Mouse (Mus musculus) neural tube, embryonic 11.5 days (tissue): ENCODE results near the gene Rbm47. TPM values are rescaled to one million over a fixed set of nuclear protein-coding genes. Genes with fewer than 3 reads are reported as not detected.

ENCODE experiments used
- ATAC-seq: fragments of 200-750 bp; cut with Nextera tagmentation; 2 replicates; pipeline ENCODE4 v1.8.0; 2017; ENCODE audit warnings: moderate number of reproducible peaks, mild to moderate bottlenecking, moderate TSS enrichment, moderate library complexity; ENCODE audit not compliant: insufficient read depth, low FRiP score, low TSS enrichment
- DNase-seq: peaks from one replicate; pipeline ENCODE4 v3.0.0-alpha.2; 2015; ENCODE audit warnings: low spot score
- H3K27ac ChIP-seq: fragments of 300-500 bp; sonication (generic); 2 replicates; pipeline ENCODE4 v1.5.1; 2014; ENCODE audit warnings: low read depth, mild to moderate bottlenecking, low read length
- H3K27me3 ChIP-seq: fragments of 300-500 bp; sonication (generic); 2 replicates; pipeline ENCODE4 v1.6.1; 2014; ENCODE audit warnings: mild to moderate bottlenecking, low read length, mixed read lengths; ENCODE audit not compliant: control insufficient read depth, insufficient read depth
- H3K36me3 ChIP-seq: fragments of 300-500 bp; sonication (generic); 2 replicates; pipeline ENCODE4 v1.6.1; 2014; ENCODE audit warnings: mild to moderate bottlenecking, low read length, moderate library complexity, mixed read lengths; ENCODE audit not compliant: control insufficient read depth, insufficient read depth
- H3K4me1 ChIP-seq: fragments of 300-500 bp; sonication (generic); 2 replicates; pipeline ENCODE4 v1.6.1; 2014; ENCODE audit warnings: low read length, mixed read lengths; ENCODE audit not compliant: control insufficient read depth, insufficient read depth
- H3K4me2 ChIP-seq: fragments of 300-500 bp; sonication (generic); 2 replicates; pipeline ENCODE4 v1.6.1; 2014; ENCODE audit warnings: low read depth, mild to moderate bottlenecking, moderate library complexity
- H3K4me3 ChIP-seq: fragments of 300-500 bp; sonication (generic); 2 replicates; pipeline ENCODE4 v1.5.1; 2014; ENCODE audit warnings: low read depth, low read length
- H3K9ac ChIP-seq: fragments of 300-500 bp; sonication (generic); 2 replicates; pipeline ENCODE4 v1.6.1; 2014; ENCODE audit warnings: mild to moderate bottlenecking, low read length
- H3K9me3 ChIP-seq: fragments of 300-500 bp; sonication (generic); 2 replicates; pipeline ENCODE4 v1.6.1; 2016; ENCODE audit warnings: low read length; ENCODE audit not compliant: control insufficient read depth
- WGBS: fragments of 180-500 bp; shearing (Covaris S2); extraction: QIAGEN DNeasy Blood & Tissue Kit; methylation state at CpG from one replicate; pipeline ENCODE4 v1.1.7; 2014; 5-methylcytosine and 5-hydroxymethylcytosine counted together
- polyA plus RNA-seq: library from polyadenylated mRNA; unstranded; fragments of >200 nt; fragmentation: Nextera tagmentation; extraction: Ambion mirVana; gene quantifications from 2 replicates; pipeline ENCODE4 v1.2.1, GENCODE M21; 2014

The Rbm47 gene
- polyA plus RNA-seq, 1 experiment from 2014 or later, result 1.9 TPM

DNA sequence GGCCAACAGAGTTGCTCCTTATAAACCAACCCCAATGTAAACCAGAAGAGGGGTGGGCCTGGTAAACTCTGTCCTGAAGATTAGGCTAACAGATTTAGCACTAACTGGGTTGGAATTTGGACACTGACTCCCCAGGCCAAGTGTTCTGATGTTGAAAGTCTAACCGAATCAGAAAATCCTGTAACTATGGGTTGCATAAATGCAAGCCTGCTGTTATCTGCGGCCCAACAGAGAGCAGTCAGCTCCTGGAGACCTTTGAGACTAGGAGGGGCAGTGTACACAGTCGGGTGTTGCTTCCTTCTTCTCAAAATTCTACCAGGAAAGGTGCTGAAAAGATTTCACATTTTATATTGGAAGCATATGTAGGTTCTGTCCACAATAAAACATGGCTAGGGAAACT lies 129.0 kb downstream of the Rbm47 start:
- Histone ChIP-seq H3K27ac (no peak overlapping the region), H3K9me3 (no peaks in the 10 kb centered on the region), H3K36me3 (no peaks in the 10 kb centered on the region), H3K4me1 (no peaks in the 10 kb centered on the region), H3K4me2 (no peak overlapping the region), H3K9ac (no peak overlapping the region), H3K4me3 (no peak overlapping the region), H3K27me3 (no peaks in the 10 kb centered on the region)
- DNase-seq, result no peak
- WGBS, result 89% methylated on average over 3 of the region's 3 CpGs
- ATAC-seq, result no peak

DNA sequence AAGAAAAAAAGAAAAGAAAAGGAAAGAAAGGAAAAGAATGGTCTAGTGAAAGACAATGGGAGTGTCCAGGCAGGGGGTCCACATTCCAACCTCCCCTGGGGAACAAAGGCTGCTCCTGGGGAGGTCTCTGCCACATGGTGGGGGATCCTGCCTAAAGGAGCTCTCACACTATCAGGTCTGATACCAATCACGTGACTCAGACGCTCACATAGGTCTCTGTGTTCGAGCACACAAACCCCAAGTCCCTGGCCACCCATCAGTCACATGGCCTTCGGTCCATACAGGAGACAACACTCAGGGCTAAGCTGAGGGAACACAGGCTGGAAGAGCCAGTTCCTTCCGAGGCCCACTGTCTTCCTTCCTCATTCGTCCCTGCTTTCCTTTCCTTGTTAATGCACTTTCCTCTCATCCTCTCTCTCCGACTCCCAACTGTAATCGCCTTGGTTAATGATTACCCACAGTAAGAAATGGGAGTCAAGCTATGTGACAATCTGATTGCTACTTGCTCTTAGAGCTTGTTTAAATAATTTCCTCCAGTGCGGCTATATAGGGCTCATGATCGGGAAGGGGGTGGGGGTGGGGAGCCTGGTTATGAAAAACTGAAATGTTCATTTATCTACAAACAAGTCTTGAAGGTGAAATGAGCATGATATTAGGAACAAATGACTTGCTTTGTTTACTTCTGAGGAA lies 130.1 kb downstream of the Rbm47 start:
- DNase-seq (no peak), ATAC-seq (no peak)
- H3K27ac ChIP-seq, result no peak overlapping the region
- no peak overlapping the region for H3K4me2 ChIP-seq
- 49% methylated on average over 10 of the region's 10 CpGs for WGBS
- no peaks in the 10 kb centered on the region for H3K27me3 ChIP-seq
- no peaks in the 10 kb centered on the region for H3K4me1 ChIP-seq
- no peaks in the 10 kb centered on the region for H3K36me3 ChIP-seq
- no peak overlapping the region for H3K4me3 ChIP-seq
- no peaks in the 10 kb centered on the region for H3K9me3 ChIP-seq
- no peak overlapping the region for H3K9ac ChIP-seq

DNA sequence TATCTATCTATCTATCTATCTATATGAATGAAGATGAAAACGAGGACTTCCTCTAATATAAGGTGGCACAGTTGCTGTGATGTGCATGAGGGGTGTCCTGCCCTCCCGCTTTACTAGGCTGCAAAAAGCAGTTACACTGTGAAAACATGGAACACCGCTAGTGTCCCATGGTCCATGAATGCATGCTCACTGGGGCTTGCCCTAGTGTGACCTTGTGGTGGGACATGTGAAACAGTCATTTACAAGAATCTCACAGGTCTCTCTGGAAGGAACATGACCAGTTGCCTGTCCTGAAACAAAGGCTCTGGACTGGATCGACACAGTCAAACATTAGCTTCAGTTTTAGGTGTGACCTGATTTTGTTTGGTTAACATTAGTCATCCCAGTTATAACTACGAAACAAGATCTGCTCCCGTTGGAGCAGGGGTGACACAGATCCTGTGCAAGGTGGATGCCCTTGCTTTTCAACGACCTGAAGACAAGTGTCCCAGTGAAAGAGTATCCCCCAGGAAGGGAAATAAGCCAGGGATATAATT lies 132.1 kb downstream of the Rbm47 start:
- 87% methylated on average over 7 of the region's 7 CpGs for WGBS
- Histone ChIP-seq H3K27ac (no peak overlapping the region), H3K27me3 (no peaks in the 10 kb centered on the region), H3K9ac (no peak overlapping the region), H3K4me3 (no peak overlapping the region), H3K4me1 (no peaks in the 10 kb centered on the region), H3K4me2 (no peak overlapping the region), H3K9me3 (no peaks in the 10 kb centered on the region), H3K36me3 (no peaks in the 10 kb centered on the region)
- ATAC-seq (no peak), DNase-seq (no peak)

DNA sequence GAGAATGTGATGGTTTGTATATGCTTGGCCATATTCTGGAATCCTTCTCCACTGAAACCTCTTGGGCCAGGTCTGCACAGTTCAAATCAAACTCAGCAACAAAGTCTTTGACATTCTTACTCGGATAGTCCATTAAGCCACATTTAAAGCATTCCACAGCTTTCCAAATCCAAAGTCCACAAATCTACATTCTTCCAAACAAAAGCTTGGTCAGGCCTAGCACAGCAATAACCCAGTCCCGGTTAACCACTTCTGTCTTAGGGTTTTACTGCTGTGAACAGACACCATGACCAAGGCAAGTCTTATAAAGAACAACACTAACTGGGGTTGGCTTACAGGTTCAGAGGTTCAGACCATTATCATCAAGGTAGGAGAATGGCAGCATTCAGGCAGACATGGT lies 133.1 kb downstream of the Rbm47 start:
- no peaks in the 10 kb centered on the region for H3K36me3 ChIP-seq
- no peak for DNase-seq
- H3K4me3 ChIP-seq, result no peak overlapping the region
- H3K4me1 ChIP-seq, result no peaks in the 10 kb centered on the region
- H3K4me2 ChIP-seq, result no peak overlapping the region
- H3K9ac ChIP-seq, result no peak overlapping the region
- no peaks in the 10 kb centered on the region for H3K27me3 ChIP-seq
- ATAC-seq, result no peak
- WGBS, result 96% methylated on average over 2 of the region's 2 CpGs
- no peak overlapping the region for H3K27ac ChIP-seq
- H3K9me3 ChIP-seq, result no peaks in the 10 kb centered on the region

DNA sequence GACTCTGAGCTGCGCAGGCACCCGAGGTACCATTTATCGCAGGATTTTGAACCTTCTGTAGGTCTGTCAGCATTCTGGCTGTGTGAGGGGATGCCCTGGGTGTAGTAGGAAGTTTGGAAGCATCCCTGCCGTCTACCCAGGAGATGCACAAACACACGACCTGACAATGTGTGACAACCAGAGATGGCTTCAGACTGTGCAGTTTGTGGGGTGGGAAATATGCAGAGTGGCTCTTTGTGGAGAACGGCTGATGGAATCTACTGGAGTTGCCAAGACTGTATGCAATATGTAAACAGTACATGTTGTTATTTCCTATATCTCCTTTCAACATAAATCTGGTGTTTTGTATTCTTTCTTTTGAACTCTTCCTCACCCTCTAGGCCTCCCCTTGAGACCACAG lies 135.9 kb downstream of the Rbm47 start:
- ATAC-seq (no peak), DNase-seq (no peak)
- no peaks in the 10 kb centered on the region for H3K4me1 ChIP-seq
- H3K36me3 ChIP-seq, result no peaks in the 10 kb centered on the region
- H3K4me2 ChIP-seq, result no peak overlapping the region
- H3K4me3 ChIP-seq, result no peak overlapping the region
- no peaks in the 10 kb centered on the region for H3K9me3 ChIP-seq
- no peak overlapping the region for H3K27ac ChIP-seq
- WGBS, result 80% methylated on average over 6 of the region's 6 CpGs
- no peak overlapping the region for H3K9ac ChIP-seq
- no peaks in the 10 kb centered on the region for H3K27me3 ChIP-seq

DNA sequence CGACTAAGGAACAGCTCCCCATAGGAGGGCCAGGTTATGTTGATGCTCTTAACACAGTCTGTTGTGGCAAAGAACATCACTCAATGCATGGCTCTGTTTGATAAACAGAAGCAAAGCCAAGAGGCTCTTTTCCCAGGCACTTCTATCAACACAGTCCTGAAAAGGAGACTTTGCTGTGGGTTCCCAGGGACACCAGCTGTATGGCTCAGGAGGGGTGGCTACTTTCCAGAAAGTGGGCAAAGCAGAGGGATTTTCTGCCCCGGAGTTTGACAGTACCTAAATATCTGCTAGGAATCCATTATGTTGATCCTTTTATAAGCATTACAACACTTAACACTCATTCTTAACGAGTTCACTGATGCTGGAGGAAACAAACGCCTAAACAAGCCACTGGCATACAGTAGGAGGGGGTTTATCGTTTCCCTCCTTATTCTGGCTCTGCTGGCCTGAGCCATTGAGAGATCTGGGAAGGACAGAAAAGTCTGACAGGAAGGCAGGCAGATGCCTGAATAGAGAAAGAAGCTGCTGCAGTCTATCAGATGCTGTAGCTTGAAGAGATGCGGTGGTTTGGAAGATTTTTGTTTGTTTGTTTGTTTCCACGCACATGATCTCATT lies 136.4 kb downstream of the Rbm47 start:
- Histone ChIP-seq H3K9ac (no peak overlapping the region), H3K27me3 (no peaks in the 10 kb centered on the region), H3K4me2 (no peak overlapping the region), H3K27ac (no peak overlapping the region), H3K9me3 (no peaks in the 10 kb centered on the region), H3K36me3 (no peaks in the 10 kb centered on the region), H3K4me3 (no peak overlapping the region), H3K4me1 (no peaks in the 10 kb centered on the region)
- DNase-seq (no peak), ATAC-seq (no peak)
- 63% methylated on average over 7 of the region's 7 CpGs for WGBS

DNA sequence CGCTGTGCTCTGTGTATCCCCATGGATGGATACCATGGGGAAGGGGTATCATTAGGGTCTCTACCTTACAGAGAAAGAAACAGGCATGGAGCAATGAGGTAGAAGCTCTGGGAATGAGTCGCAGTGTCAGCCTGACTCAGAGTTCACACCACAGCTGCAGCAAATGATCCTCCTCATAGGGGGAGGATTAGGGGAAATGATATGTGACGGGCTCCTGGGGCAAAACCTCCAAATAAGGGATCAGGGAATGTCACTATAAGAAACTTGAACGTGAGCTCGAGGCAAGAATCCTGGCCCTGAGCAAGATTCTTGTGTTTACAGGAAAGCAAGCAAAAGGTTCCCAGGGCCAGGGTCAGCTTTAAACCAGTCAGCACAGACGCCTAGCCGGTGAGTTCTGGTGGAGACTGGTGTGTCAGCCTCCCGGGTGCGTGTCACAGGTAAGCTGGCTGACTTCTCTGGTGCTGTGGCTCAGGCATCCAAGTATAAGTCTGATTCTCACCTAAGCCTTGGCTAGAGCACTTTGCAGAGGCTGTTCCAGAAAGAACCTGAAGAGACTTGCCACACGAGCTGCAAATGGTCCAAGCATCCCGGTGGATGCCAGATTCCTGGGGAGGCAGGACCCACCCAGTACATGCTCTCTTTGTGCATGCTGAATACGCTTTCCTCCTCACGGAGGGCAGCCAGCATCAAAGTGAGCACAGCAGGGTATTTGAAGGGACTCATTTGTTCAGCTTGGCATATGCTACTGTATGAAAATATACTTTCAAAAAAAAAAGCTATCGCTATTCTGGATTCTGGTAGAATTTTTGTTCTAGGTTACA lies 138.3 kb downstream of the Rbm47 start:
- ATAC-seq (no peak), DNase-seq (no peak)
- no peaks in the 10 kb centered on the region for H3K4me1 ChIP-seq
- WGBS, result 66% methylated on average over 14 of the region's 14 CpGs
- H3K9ac ChIP-seq, result no peak overlapping the region
- no peak overlapping the region for H3K4me2 ChIP-seq
- H3K27ac ChIP-seq, result no peak overlapping the region
- H3K9me3 ChIP-seq, result no peaks in the 10 kb centered on the region
- H3K27me3 ChIP-seq, result no peaks in the 10 kb centered on the region
- H3K36me3 ChIP-seq, result no peaks in the 10 kb centered on the region
- H3K4me3 ChIP-seq, result no peak overlapping the region

DNA sequence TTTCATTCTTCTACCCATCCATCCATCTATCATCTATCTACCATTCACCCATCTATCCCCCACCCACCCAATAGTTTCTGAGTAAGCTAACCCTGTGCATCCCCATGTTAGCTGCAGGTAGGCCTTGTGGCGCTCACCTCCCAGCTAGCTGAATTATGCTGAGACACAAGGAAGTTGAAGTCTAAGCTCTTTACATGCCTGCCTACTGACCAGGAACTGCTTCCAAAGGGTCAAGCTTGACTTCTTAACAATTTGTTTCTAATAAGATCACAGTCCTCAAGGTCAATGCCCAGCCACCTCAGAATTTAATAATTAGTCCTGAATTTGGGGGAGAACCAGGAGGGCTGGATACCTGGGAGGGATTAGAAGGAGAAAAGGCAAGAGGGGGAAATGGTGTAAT lies 140.1 kb downstream of the Rbm47 start:
- H3K27ac ChIP-seq, result no peak overlapping the region
- no peak overlapping the region for H3K4me2 ChIP-seq
- ATAC-seq (no peak), DNase-seq (no peak)
- H3K4me3 ChIP-seq, result no peak overlapping the region
- H3K4me1 ChIP-seq, result no peaks in the 10 kb centered on the region
- H3K9ac ChIP-seq, result no peak overlapping the region
- no peaks in the 10 kb centered on the region for H3K36me3 ChIP-seq
- 97% methylated on average over 1 of the region's 1 CpGs for WGBS
- H3K27me3 ChIP-seq, result no peaks in the 10 kb centered on the region
- H3K9me3 ChIP-seq, result no peaks in the 10 kb centered on the region
